Mouse (Mus musculus) heart, embryonic 15.5 days (tissue): ENCODE measurements around the gene Psg20. TPM values are rescaled to one million over a fixed set of nuclear protein-coding genes. Genes with fewer than 3 reads are reported as not detected.
A peak's percentile ranks its signal among the peaks of the same experiment; 100 is the strongest.
"Not testable (repeated sequence)": the region's sequence is repeated elsewhere in the genome, so short reads cannot be mapped to it uniquely, and the experiment has no call there.

ENCODE experiments used
- ATAC-seq: fragments of 200-750 bp; cut with Nextera tagmentation; replicated peaks from 2 replicates; pipeline ENCODE4 v1.8.0; 2017; ENCODE audit warnings: low read depth, moderate TSS enrichment; ENCODE audit not compliant: insufficient number of reproducible peaks, insufficient read depth, low FRiP score
- H3K27ac ChIP-seq: fragments of 300-500 bp; sonication (generic); 2 replicates; pipeline ENCODE4 v1.5.1; 2015; ENCODE audit warnings: mild to moderate bottlenecking, inconsistent platforms
- H3K27me3 ChIP-seq: fragments of 300-500 bp; sonication (generic); 2 replicates; pipeline ENCODE4 v1.6.1; 2015; ENCODE audit warnings: inconsistent platforms
- H3K36me3 ChIP-seq: fragments of 300-500 bp; sonication (generic); 2 replicates; pipeline ENCODE4 v1.6.1; 2015; ENCODE audit warnings: mild to moderate bottlenecking, inconsistent platforms
- H3K4me1 ChIP-seq: fragments of 300-500 bp; sonication (generic); replicated peaks from 2 replicates; pipeline ENCODE4 v1.6.1; 2015; ENCODE audit warnings: inconsistent platforms
- H3K4me2 ChIP-seq: fragments of 300-500 bp; sonication (generic); 2 replicates; pipeline ENCODE4 v1.6.1; 2015; ENCODE audit warnings: inconsistent platforms, mild to moderate bottlenecking, moderate library complexity
- H3K4me3 ChIP-seq: fragments of 300-500 bp; sonication (generic); 2 replicates; pipeline ENCODE4 v1.5.1; 2015; ENCODE audit warnings: mild to moderate bottlenecking, inconsistent platforms
- H3K9ac ChIP-seq: fragments of 300-500 bp; sonication (generic); 2 replicates; pipeline ENCODE4 v1.6.1; 2015; ENCODE audit warnings: mild to moderate bottlenecking, inconsistent platforms
- H3K9me3 ChIP-seq: fragments of 300-500 bp; sonication (generic); replicated peaks from 2 replicates; pipeline ENCODE4 v1.6.1; 2016; ENCODE audit warnings: inconsistent platforms
- WGBS: fragments of 180-500 bp; shearing (Covaris S2); methylation state at CpG from one replicate; pipeline ENCODE4 v1.1.7; 2015; ENCODE audit warnings: mixed read lengths; 5-methylcytosine and 5-hydroxymethylcytosine counted together
- polyA plus RNA-seq: library from polyadenylated mRNA; unstranded; fragments of >200 nt; fragmentation: Nextera tagmentation; extraction: Ambion mirVana; gene quantifications from 2 replicates; pipeline ENCODE4 v1.2.1, GENCODE M21; 2015

Psg20 gene
- not detected in 2 replicates for polyA plus RNA-seq

DNA sequence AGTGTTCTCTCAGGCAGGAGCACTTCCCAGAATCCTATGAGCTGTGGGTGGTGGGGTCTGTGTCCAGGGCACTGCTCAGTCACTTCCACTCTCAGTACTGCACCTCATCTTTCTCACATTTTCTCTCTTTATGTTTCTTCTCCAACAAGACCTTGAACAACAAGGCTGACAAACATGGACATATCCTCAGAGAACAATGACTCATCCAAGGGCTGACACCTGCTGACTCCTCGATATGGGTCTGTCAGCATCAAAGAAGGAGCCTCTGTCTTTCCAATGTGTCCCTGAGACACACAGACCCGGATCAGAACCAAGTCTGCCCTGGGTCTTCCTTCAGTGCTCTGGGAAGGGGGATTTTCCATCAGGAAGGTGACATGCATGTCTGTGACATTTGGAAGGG, at the start of gene Psg20:
Psg20 (minus strand) TSS at position 101 of the 400 bp plus-strand sequence.
- Histone ChIP-seq H3K9me3 (no peaks in the 10 kb centered on the region), H3K27ac (no peak within 1 kb of the TSS), H3K4me2 (no peak within 1 kb of the TSS), H3K36me3 (no peaks in the 10 kb centered on the region), H3K4me1 (no peaks in the 10 kb centered on the region), H3K27me3 (no peaks in the 10 kb centered on the region), H3K4me3 (no peak within 1 kb of the TSS), H3K9ac (no peak within 1 kb of the TSS)
- no peak for ATAC-seq
- 56% methylated on average over 2 of the region's 2 CpGs for WGBS

DNA sequence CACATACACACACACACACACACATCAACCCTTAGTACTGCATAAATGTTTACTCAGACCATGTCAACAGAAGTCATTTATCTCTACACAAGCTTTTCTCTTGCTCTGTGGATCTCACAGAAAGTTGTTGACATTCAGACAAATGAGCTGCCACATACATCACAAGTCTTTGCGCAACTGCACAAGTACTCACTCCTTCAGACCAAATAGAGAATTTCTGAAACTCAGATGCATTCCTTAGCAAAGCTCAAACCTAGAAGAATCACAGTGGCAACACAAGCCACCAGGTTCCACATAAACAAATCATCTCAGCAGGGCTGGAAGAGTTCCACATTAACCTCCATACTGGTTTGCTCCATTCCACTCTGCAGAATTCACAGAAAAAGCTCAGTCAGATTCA, 48.5 kb upstream of the Psg20 start:
- no peak for ATAC-seq
- Histone ChIP-seq H3K27ac (no peak overlapping the region), H3K9ac (no peak overlapping the region), H3K9me3 (no peaks in the 10 kb centered on the region), H3K4me3 (no peak overlapping the region), H3K27me3 (no peaks in the 10 kb centered on the region), H3K4me1 (no peaks in the 10 kb centered on the region), H3K36me3 (no peaks in the 10 kb centered on the region), H3K4me2 (no peak overlapping the region)
- 79% methylated on average over 1 of the region's 1 CpGs for whole genome bisulfite sequencing

GRCm38 (mm10) chr7:18733111-18733510, 47.1 kb upstream of the Psg20 start:
- no peak overlapping the region for H3K9ac ChIP-seq
- H3K9me3 ChIP-seq: no peaks in the 10 kb centered on the region
- no peak overlapping the region for H3K4me3 ChIP-seq
- no peak overlapping the region for H3K27ac ChIP-seq
- H3K27me3 ChIP-seq: no peaks in the 10 kb centered on the region
- H3K4me1 ChIP-seq: no peaks in the 10 kb centered on the region
- no peaks in the 10 kb centered on the region for H3K36me3 ChIP-seq
- ATAC-seq: no peak
- H3K4me2 ChIP-seq: no peak overlapping the region

GRCm38 (mm10) chr7:18728391-18728790, 42.4 kb upstream of the Psg20 start:
- no peaks in the 10 kb centered on the region for H3K36me3 ChIP-seq
- no peaks in the 10 kb centered on the region for H3K4me1 ChIP-seq
- 71% methylated on average over 1 of the region's 1 CpGs for WGBS
- no peak overlapping the region for H3K9ac ChIP-seq
- no peaks in the 10 kb centered on the region for H3K9me3 ChIP-seq
- H3K4me3 ChIP-seq: no peak overlapping the region
- no peak for ATAC-seq
- H3K27ac ChIP-seq: no peak overlapping the region
- H3K27me3 ChIP-seq: no peaks in the 10 kb centered on the region
- no peak overlapping the region for H3K4me2 ChIP-seq

DNA sequence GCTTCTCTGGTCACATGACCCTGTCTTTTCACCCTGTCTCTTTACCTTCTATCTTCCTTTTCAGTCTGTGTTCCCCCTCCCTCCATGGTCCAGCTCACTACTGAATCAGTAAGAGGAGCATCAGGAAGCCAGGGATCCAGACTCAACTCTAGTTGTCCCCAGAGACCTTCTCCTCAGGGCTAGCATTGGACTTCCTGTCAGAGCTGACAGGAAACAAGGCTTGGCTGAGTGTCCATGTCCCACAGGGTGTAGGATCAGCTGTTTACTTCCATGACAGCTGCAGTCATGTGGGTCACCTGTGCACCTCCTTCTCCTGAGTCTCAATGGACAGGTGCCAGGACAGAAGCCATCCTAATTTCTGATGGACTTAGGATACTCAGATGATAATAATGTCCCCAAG, 39.9 kb upstream of the Psg20 start:
- not testable (repeated sequence) for H3K4me1 ChIP-seq, H3K27ac ChIP-seq, H3K9ac ChIP-seq, H3K4me2 ChIP-seq, H3K36me3 ChIP-seq, H3K9me3 ChIP-seq, ATAC-seq, H3K27me3 ChIP-seq, H3K4me3 ChIP-seq

DNA sequence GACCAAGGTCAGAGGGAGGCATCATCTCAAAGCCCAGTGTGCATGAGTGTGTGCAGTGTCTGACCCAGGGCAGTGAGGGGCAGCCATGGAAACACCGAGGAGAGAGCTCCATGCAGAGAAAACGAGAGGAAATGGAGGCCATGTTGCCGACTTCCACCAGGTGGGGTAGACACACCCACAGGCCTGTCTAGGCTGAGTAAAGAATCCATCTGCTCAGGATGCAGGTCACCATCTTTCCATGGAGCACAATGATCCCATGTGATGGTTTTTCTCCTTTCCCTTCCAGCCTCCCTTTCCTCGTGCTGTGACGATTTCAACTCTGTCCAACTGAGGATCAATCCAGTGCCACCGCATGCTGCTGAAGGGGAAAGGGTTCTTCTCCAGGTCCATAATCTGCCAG, 38.0 kb upstream of the Psg20 start:
- Histone ChIP-seq H3K9ac (no peak overlapping the region), H3K36me3 (no peaks in the 10 kb centered on the region), H3K27ac (no peak overlapping the region), H3K4me3 (no peak overlapping the region), H3K27me3 (no peaks in the 10 kb centered on the region), H3K4me1 (no peaks in the 10 kb centered on the region), H3K4me2 (no peak overlapping the region), H3K9me3 (no peaks in the 10 kb centered on the region)
- WGBS: 79% methylated on average over 6 of the region's 6 CpGs
- no peak for ATAC-seq

GRCm38 (mm10) chr7:18717790-18718189, 31.8 kb upstream of the Psg20 start, which contains the start of gene Psg22:
Gene Psg22, plus strand, starts transcription at chr7:18718090.
- Histone ChIP-seq H3K9ac (no peak within 1 kb of the TSS), H3K4me3 (no peak within 1 kb of the TSS), H3K27me3 (no peaks in the 10 kb centered on the region), H3K36me3 (no peaks in the 10 kb centered on the region), H3K4me2 (no peak within 1 kb of the TSS), H3K9me3 (no peaks in the 10 kb centered on the region), H3K4me1 (0 out of 2 replicates have a peak, but pooled peaks cover 2% of the 10 kb centered on the region), H3K27ac (no peak within 1 kb of the TSS)
- WGBS: 32% methylated on average over 2 of the region's 2 CpGs
- ATAC-seq: no peak

DNA sequence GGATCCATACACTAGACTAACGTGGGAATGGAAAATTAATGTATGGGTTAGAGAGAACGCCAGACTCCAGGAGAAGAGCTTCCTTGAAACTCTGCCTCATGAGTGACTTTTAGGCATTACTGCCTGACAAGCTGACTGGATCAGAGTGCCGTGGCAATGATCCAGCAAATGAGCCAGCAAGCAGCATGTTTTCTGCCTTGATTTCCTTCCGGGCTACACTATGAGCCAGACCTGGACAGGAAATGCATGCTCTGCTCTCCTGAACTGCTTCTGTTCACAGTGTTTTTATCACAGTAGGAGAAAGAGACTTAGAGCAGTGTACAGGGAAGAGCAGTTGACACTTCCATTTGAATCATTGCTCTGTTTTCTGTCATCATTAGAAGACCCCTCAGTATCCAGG, 29.6 kb upstream of the Psg20 start:
- WGBS: 56% methylated on average over 4 of the region's 4 CpGs
- Histone ChIP-seq H3K27ac (0 out of 2 replicates have a peak overlapping the region, but pooled peaks have one; percentile 8), H3K27me3 (no peaks in the 10 kb centered on the region), H3K9me3 (no peaks in the 10 kb centered on the region), H3K4me3 (no peak overlapping the region), H3K9ac (no peak overlapping the region), H3K4me2 (no peak overlapping the region), H3K36me3 (no peaks in the 10 kb centered on the region), H3K4me1 (0 out of 2 replicates have a peak, but pooled peaks cover 2% of the 10 kb centered on the region)
- no peak for ATAC-seq

DNA sequence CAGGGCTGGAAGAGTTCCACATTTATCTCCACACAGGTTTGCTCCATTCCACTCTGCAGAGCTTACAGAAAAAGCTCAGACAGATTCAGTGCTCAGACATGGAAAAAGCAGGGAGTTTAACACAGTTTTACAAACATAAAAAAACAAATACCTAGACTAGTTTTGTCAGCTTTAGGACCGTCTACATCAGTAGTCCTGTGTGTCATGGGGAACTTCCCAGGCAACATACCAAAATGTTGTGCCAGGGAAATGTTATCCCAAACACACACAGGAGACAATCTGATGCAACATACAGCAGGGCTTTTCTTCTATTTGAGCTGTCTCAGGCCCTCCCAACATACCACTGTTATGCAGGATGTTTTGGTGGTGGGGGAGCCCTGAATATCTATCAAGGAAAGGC, 24.9 kb upstream of the Psg20 start:
- H3K27me3 ChIP-seq: no peaks in the 10 kb centered on the region
- no peaks in the 10 kb centered on the region for H3K36me3 ChIP-seq
- 54% methylated on average over 1 of the region's 1 CpGs for WGBS
- H3K4me1 ChIP-seq: no peaks in the 10 kb centered on the region
- H3K4me3 ChIP-seq: no peak overlapping the region
- no peak overlapping the region for H3K9ac ChIP-seq
- no peak for ATAC-seq
- H3K27ac ChIP-seq: no peak overlapping the region
- no peak overlapping the region for H3K4me2 ChIP-seq
- H3K9me3 ChIP-seq: no peaks in the 10 kb centered on the region

GRCm38 (mm10) chr7:18710331-18710730, 24.3 kb upstream of the Psg20 start:
- H3K9ac ChIP-seq, H3K27me3 ChIP-seq, H3K4me2 ChIP-seq, H3K9me3 ChIP-seq, H3K27ac ChIP-seq, H3K4me3 ChIP-seq, H3K36me3 ChIP-seq, H3K4me1 ChIP-seq, ATAC-seq: not testable (repeated sequence)
- 69% methylated on average over 4 of the region's 4 CpGs for WGBS

- ATAC-seq: no peak
- H3K9ac ChIP-seq: no peak overlapping the region
- H3K27ac ChIP-seq: no peak overlapping the region
- no peaks in the 10 kb centered on the region for H3K9me3 ChIP-seq
- no peaks in the 10 kb centered on the region for H3K36me3 ChIP-seq
- H3K27me3 ChIP-seq: no peaks in the 10 kb centered on the region
- no peak overlapping the region for H3K4me3 ChIP-seq
- H3K4me2 ChIP-seq: no peak overlapping the region
- no peaks in the 10 kb centered on the region for H3K4me1 ChIP-seq
Measured at GRCm38 (mm10) chr7:18685586-18685985, 399 bp downstream of the Psg20 start.

GRCm38 (mm10) chr7:18679772-18680171, 6.2 kb downstream of the Psg20 start:
- ATAC-seq: no peak
- H3K27me3 ChIP-seq: no peaks in the 10 kb centered on the region
- H3K4me1 ChIP-seq: no peaks in the 10 kb centered on the region
- no peak overlapping the region for H3K27ac ChIP-seq
- H3K9me3 ChIP-seq: no peaks in the 10 kb centered on the region
- no peak overlapping the region for H3K9ac ChIP-seq
- H3K36me3 ChIP-seq: no peaks in the 10 kb centered on the region
- H3K4me2 ChIP-seq: no peak overlapping the region
- H3K4me3 ChIP-seq: no peak overlapping the region
- WGBS: 35% methylated on average over 2 of the region's 2 CpGs
